Mouse (Mus musculus): Measurements from ENCODE around the gene Adam19. TPM values are rescaled to one million over a fixed set of nuclear protein-coding genes. Genes with fewer than 3 reads are reported as not detected.
A peak's percentile ranks its signal among the peaks of the same experiment; 100 is the strongest.

Gene Adam19
- 12.2 and 14.5 TPM in 2 replicates for polyA plus RNA-seq (2014; fragmentation: Nextera tagmentation; extraction: Ambion mirVana)

DNA sequence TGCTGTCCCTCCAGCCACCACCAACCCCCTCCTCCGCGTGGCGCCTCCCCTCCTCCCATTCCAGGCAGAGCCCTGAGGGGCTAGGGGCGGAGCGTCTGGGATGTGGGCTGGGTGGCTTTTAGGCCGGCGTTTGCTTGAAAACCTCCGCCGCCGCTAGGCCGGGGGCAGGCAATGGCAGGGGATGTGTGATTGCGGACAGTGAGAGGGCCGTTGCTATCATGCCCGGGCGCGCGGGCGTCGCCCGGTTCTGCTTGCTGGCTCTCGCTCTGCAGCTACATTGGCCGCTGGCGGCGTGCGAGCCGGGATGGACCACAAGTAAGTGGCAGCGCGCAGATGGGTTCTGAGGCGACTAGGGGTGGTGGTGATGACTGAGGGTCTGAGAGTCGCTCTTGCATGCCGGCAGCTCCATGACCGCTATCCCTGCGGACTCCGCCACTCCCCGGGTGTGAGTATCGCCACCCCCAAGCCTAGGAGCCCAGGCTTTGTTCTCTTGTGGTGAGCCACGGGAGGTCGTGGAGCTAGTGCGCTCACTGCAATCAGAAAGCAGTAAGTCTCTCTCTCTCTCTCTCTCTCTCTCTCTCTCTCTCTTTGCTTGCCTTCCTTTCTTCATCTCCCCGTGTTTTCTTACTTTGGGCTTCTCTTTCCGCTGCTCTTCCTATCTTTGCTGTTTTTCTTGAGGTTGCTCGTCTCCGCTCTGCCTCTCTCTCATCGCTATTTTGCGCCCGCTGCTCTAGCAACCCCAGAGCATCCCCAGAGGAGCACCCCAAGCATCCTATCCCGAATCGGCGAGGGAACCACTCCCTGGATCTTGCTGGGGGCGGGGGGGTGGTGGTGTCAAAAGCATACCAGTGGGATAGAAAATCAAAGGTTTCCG, at the start of gene Adam19:
TSS of gene Adam19 (plus strand) at position 97 of the 874 bp plus-strand sequence.
- Histone ChIP-seq H3K4me3 (replicated peaks; ENCODE audit: low read length) (peak within 1 kb of the TSS; percentile 67), H3K9ac (peak within 1 kb of the TSS; percentile 82), H3K36me3 (replicated peaks; ENCODE audit: control insufficient read depth, insufficient read depth) (no peaks in the 10 kb centered on the region), H3K4me1 (replicated peaks; ENCODE audit: control insufficient read depth, insufficient read depth, low read length) (peaks cover 12% of the 10 kb centered on the region), H3K27me3 (ENCODE audit: control insufficient read depth, insufficient read depth, low read length) (no peaks in the 10 kb centered on the region), H3K27ac (peak within 1 kb of the TSS; percentile 93), H3K9me3 (ENCODE audit: control insufficient read depth, low read length) (no peaks in the 10 kb centered on the region), H3K4me2 (replicated peaks) (peak within 1 kb of the TSS; percentile 77)
- WGBS: under 1% methylated on average over 51 of the region's 51 CpGs
- DNase-seq (ENCODE audit: low spot score) (peak; percentile 74), ATAC-seq (ENCODE audit: low FRiP score) (peak; percentile 89)

DNA sequence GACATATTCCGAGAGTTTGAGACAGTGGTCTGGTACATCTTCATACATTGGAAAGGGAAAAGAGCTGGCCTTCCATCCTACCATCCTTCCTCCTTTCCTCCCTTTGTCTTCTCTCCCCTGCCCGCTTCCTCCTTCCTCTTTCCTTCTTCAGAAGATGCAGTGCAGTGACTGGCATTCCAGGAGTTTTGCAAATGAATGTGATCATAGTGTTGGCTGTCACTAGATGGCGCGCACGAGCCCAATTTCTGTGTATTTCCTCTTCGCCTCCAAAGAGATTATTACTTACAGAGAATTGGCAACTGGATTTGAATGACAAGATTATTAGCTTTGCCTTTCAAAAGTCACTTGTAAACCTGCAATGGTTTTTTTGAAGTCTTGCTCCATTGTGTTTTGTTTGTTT, 39.7 kb upstream of the Adam19 start:
- no peaks in the 10 kb centered on the region for H3K4me1 ChIP-seq (replicated peaks; ENCODE audit: control insufficient read depth, insufficient read depth, low read length)
- 23% methylated on average over 6 of the region's 6 CpGs for WGBS
- no peak overlapping the region for H3K4me3 ChIP-seq (replicated peaks; ENCODE audit: low read length)
- ATAC-seq (ENCODE audit: low FRiP score): no peak
- H3K9ac ChIP-seq: no peak overlapping the region
- H3K27ac ChIP-seq: no peak overlapping the region
- no peaks in the 10 kb centered on the region for H3K36me3 ChIP-seq (replicated peaks; ENCODE audit: control insufficient read depth, insufficient read depth)
- H3K9me3 ChIP-seq (ENCODE audit: control insufficient read depth, low read length): no peaks in the 10 kb centered on the region
- peak; percentile 88 for DNase-seq (ENCODE audit: low spot score)
- no peaks in the 10 kb centered on the region for H3K27me3 ChIP-seq (ENCODE audit: control insufficient read depth, insufficient read depth, low read length)
- H3K4me2 ChIP-seq (replicated peaks): no peak overlapping the region

DNA sequence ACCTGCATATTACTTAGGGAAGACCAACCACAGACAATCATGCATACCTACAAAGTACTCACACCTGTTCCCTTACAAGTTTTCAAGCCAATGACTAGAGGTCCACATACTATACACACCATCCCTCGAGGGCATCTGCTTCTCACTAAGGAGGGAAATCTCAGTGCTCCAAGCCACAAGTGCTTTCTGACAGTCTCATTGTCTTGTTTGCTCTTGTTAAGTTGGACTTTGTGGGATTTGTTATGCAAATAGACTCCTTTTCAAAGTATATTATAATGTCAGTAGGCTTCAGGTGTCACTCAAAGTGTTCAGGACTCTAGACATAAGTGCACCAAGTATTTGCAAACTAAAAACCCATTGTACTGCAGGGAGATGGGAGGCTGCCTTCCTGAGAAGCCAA, 35.5 kb upstream of the Adam19 start:
- H3K9ac ChIP-seq: no peak overlapping the region
- no peak overlapping the region for H3K27ac ChIP-seq
- no peaks in the 10 kb centered on the region for H3K36me3 ChIP-seq (replicated peaks; ENCODE audit: control insufficient read depth, insufficient read depth)
- DNase-seq (ENCODE audit: low spot score) (no peak), ATAC-seq (ENCODE audit: low FRiP score) (no peak)
- no peak overlapping the region for H3K4me2 ChIP-seq (replicated peaks)
- WGBS: 64% methylated on average over 1 of the region's 1 CpGs
- H3K9me3 ChIP-seq (ENCODE audit: control insufficient read depth, low read length): no peaks in the 10 kb centered on the region
- no peaks in the 10 kb centered on the region for H3K4me1 ChIP-seq (replicated peaks; ENCODE audit: control insufficient read depth, insufficient read depth, low read length)
- H3K4me3 ChIP-seq (replicated peaks; ENCODE audit: low read length): no peak overlapping the region
- no peaks in the 10 kb centered on the region for H3K27me3 ChIP-seq (ENCODE audit: control insufficient read depth, insufficient read depth, low read length)

DNA sequence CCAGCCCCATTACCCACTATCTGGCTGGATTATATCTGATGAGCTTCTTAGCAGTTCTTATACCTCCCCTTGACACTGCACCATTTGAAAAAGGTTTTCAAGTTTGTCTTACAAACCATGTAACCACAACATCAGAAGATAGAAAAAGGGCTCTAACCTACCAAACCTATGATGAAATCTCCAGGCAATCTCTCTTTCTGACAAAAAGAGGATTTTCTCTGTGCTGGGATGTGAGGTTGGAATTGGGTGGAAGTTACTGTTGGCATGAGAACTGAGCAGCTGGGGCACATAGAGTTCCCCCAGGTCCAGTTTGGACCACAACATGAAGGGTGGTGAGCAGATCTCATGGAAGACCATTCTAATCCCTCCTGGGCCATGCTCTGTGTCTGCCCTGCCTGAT, 33.9 kb upstream of the Adam19 start:
- ATAC-seq (ENCODE audit: low FRiP score) (no peak), DNase-seq (ENCODE audit: low spot score) (no peak)
- no peak overlapping the region for H3K4me2 ChIP-seq (replicated peaks)

DNA sequence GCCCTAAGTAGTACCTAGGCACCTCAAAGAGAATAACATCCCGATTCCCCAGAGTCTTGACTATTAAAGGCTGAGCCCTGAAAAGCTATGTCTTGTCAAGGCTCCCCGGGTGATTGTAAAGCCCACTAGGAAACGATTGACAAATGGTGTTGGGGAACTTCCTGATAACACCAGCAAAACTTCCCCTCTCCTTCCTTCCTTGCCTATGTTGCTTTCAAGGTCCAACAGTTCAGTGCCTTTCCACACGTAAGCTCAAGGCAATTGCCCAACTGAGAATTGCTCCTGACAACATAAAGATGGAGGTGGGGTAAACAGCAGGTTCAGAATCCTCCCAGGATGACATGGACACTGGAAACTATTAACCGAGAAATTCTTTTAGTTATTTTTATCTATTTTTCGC, 32.8 kb upstream of the Adam19 start:
- no peak overlapping the region for H3K27ac ChIP-seq
- H3K9me3 ChIP-seq (ENCODE audit: control insufficient read depth, low read length): no peaks in the 10 kb centered on the region
- no peak overlapping the region for H3K9ac ChIP-seq
- no peak for ATAC-seq (ENCODE audit: low FRiP score)
- no peaks in the 10 kb centered on the region for H3K27me3 ChIP-seq (ENCODE audit: control insufficient read depth, insufficient read depth, low read length)
- H3K4me1 ChIP-seq (replicated peaks; ENCODE audit: control insufficient read depth, insufficient read depth, low read length): no peaks in the 10 kb centered on the region
- H3K36me3 ChIP-seq (replicated peaks; ENCODE audit: control insufficient read depth, insufficient read depth): no peaks in the 10 kb centered on the region
- no peak overlapping the region for H3K4me2 ChIP-seq (replicated peaks)
- H3K4me3 ChIP-seq (replicated peaks; ENCODE audit: low read length): no peak overlapping the region
- 87% methylated on average over 6 of the region's 6 CpGs for WGBS
- no peak for DNase-seq (ENCODE audit: low spot score)

More for the DNA sequence above, 33.9 kb upstream of the Adam19 start:
- Histone ChIP-seq H3K4me1 (replicated peaks; ENCODE audit: control insufficient read depth, insufficient read depth, low read length) (no peaks in the 10 kb centered on the region), H3K9me3 (ENCODE audit: control insufficient read depth, low read length) (no peaks in the 10 kb centered on the region), H3K9ac (no peak overlapping the region), H3K27ac (no peak overlapping the region), H3K4me3 (replicated peaks; ENCODE audit: low read length) (no peak overlapping the region), H3K27me3 (ENCODE audit: control insufficient read depth, insufficient read depth, low read length) (no peaks in the 10 kb centered on the region), H3K36me3 (replicated peaks; ENCODE audit: control insufficient read depth, insufficient read depth) (no peaks in the 10 kb centered on the region)

DNA sequence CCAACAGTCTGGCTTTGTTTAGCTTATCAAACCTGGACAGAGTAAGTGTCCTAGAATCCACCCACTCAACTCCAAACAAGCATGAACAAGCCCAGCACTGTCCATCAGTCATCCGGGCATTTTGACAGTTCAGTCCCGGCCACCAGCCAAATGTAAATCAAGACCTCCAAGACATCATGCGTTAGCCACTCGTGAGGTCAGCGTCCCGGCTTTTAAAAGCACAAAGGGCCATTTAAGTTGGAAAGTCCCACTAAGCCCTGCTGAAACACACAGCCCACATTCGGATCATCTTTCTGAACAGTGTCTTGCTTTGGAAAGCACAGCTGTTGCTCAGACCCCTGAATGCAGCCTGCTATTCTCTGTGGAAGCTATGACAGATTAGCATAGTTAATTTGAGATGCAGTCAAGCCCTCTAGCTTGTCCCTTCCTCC, 29.8 kb upstream of the Adam19 start:
- H3K4me3 ChIP-seq (replicated peaks; ENCODE audit: low read length): no peak overlapping the region
- 36% methylated on average over 7 of the region's 7 CpGs for WGBS
- H3K27ac ChIP-seq: no peak overlapping the region
- no peaks in the 10 kb centered on the region for H3K36me3 ChIP-seq (replicated peaks; ENCODE audit: control insufficient read depth, insufficient read depth)
- no peaks in the 10 kb centered on the region for H3K27me3 ChIP-seq (ENCODE audit: control insufficient read depth, insufficient read depth, low read length)
- no peaks in the 10 kb centered on the region for H3K9me3 ChIP-seq (ENCODE audit: control insufficient read depth, low read length)
- H3K4me1 ChIP-seq (replicated peaks; ENCODE audit: control insufficient read depth, insufficient read depth, low read length): no peaks in the 10 kb centered on the region
- H3K4me2 ChIP-seq (replicated peaks): no peak overlapping the region
- no peak overlapping the region for H3K9ac ChIP-seq
- ATAC-seq (ENCODE audit: low FRiP score): no peak
- DNase-seq (ENCODE audit: low spot score): no peak

DNA sequence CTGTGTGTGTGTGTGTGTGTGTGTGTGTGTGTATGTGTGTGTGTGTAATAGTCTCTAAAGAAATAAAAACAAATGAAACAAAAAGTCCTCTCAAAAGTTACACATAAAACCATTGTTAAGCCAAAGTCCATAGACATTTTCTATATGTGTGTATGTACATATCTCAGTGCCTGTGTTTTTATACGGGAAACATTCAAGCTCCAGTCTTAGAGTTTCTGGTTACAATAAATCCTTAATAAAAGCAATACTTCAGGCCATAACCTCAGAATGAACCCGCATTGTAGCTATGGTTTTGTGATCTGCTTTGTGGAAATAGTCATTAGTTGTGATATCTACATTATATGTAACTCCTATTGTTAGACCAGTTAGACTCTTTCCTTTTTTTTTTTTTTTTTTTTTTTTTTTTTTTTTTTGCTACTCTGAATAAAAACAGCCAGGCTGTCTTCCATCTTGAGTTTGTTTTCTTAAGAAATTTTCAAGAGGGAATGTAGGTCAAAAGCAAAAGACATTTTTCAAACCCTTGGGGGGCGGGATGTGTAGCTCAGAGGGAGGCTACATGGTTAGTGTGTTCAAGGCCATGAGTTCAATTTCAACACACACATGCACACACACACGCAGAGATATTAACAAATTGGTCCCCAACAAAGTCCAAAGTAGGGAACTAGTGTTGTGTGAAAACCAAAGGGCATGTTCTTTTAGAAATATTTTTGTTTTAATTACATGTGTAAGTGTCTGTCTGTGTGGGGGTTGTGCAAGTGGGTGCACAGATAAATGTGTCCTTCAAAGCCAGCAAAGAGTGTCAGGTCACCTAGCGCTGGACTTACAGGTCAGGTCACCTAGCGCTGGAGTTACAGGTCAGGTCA, 27.6 kb upstream of the Adam19 start:
- H3K9ac ChIP-seq: no peak overlapping the region
- H3K27me3 ChIP-seq (ENCODE audit: control insufficient read depth, insufficient read depth, low read length): no peaks in the 10 kb centered on the region
- ATAC-seq (ENCODE audit: low FRiP score) (no peak), DNase-seq (ENCODE audit: low spot score) (no peak)
- H3K4me3 ChIP-seq (replicated peaks; ENCODE audit: low read length): no peak overlapping the region
- no peaks in the 10 kb centered on the region for H3K36me3 ChIP-seq (replicated peaks; ENCODE audit: control insufficient read depth, insufficient read depth)
- H3K4me1 ChIP-seq (replicated peaks; ENCODE audit: control insufficient read depth, insufficient read depth, low read length): no peaks in the 10 kb centered on the region
- no peak overlapping the region for H3K4me2 ChIP-seq (replicated peaks)
- no peak overlapping the region for H3K27ac ChIP-seq
- H3K9me3 ChIP-seq (ENCODE audit: control insufficient read depth, low read length): no peaks in the 10 kb centered on the region
- WGBS: 89% methylated on average over 6 of the region's 6 CpGs

DNA sequence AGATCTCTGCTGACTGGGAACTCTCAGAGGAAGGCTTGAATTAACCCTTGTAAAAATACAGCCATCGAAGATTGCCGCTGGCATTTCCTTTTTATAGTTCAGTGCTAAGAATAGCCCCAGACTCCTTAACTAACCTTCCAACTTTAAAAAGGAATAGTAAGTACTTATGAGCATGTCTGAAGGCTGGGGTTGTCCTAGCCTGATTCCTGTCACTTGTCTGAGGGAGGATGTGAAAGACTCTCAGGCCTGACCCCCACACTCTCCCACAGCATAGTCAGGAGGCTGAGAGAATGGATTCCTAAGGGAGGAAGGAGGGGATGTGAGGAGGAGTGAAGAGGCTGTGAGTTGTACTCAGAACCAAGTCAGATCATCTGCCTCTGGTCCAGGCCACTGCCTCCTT, 26.3 kb upstream of the Adam19 start:
- Histone ChIP-seq H3K9me3 (ENCODE audit: control insufficient read depth, low read length) (no peaks in the 10 kb centered on the region), H3K4me3 (replicated peaks; ENCODE audit: low read length) (no peak overlapping the region), H3K27me3 (ENCODE audit: control insufficient read depth, insufficient read depth, low read length) (no peaks in the 10 kb centered on the region), H3K36me3 (replicated peaks; ENCODE audit: control insufficient read depth, insufficient read depth) (no peaks in the 10 kb centered on the region), H3K4me2 (replicated peaks) (no peak overlapping the region), H3K27ac (no peak overlapping the region), H3K4me1 (replicated peaks; ENCODE audit: control insufficient read depth, insufficient read depth, low read length) (no peaks in the 10 kb centered on the region), H3K9ac (no peak overlapping the region)
- WGBS: 81% methylated on average over 2 of the region's 2 CpGs
- no peak for DNase-seq (ENCODE audit: low spot score)
- ATAC-seq (ENCODE audit: low FRiP score): no peak

DNA sequence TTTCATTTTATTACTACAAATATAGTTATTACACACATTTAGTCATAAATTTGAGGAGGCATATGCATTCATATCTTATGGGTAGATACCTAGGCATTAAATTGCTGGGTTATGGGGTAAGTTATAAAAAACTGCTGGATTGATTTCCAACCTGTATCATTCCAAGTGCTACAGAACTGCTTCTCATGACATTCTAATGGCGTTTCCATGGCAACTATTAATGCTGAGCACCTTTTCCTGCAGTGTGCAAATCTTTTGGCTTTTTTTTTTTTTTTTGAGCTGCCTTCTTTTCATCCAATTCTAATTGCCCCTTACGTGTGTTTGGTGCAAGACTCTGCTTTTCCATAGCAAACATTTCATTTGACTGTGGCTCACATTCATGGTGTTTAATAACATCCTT, 25.8 kb upstream of the Adam19 start:
- ATAC-seq (ENCODE audit: low FRiP score): no peak
- 60% methylated on average over 2 of the region's 2 CpGs for WGBS
- H3K4me3 ChIP-seq (replicated peaks; ENCODE audit: low read length): no peak overlapping the region
- H3K9ac ChIP-seq: no peak overlapping the region
- no peaks in the 10 kb centered on the region for H3K4me1 ChIP-seq (replicated peaks; ENCODE audit: control insufficient read depth, insufficient read depth, low read length)
- H3K36me3 ChIP-seq (replicated peaks; ENCODE audit: control insufficient read depth, insufficient read depth): no peaks in the 10 kb centered on the region
- H3K4me2 ChIP-seq (replicated peaks): no peak overlapping the region
- no peaks in the 10 kb centered on the region for H3K27me3 ChIP-seq (ENCODE audit: control insufficient read depth, insufficient read depth, low read length)
- no peaks in the 10 kb centered on the region for H3K9me3 ChIP-seq (ENCODE audit: control insufficient read depth, low read length)
- H3K27ac ChIP-seq: no peak overlapping the region
- no peak for DNase-seq (ENCODE audit: low spot score)

All from hindbrain, embryonic 14.5 days (tissue).